11 mouse cellular contexts compared by ENCODE assay signal in genomic region chrX:142684674-142685073, GRCm38 (mm10). TPM values are rescaled to one million over a fixed set of nuclear protein-coding genes. Genes with fewer than 3 reads are reported as not detected.
DNase-seq lines count a peak whose midpoint lies in the region; ATAC-seq and TF ChIP-seq lines count a peak whose summit lies in the region.
"Had no signal": no experiment of that assay in that cellular context is flagged by ENCODE, and none has a peak within 500 bp of the region (broad histone marks: within the 10 kb centered on the region; RNA-seq: fewer than 3 reads in every experiment).

No protein-coding gene starts in this region.

- no peak overlapping the region for H3K9ac ChIP-seq in lung, embryonic 14.5 days
- H3K9ac ChIP-seq in hindbrain, embryonic 15.5 days: no peak overlapping the region
- no peak overlapping the region for H3K9ac ChIP-seq in liver, embryonic 16.5 days (ENCODE audit: low read depth, low read length)

- H3K9me3 ChIP-seq in heart, embryonic 10.5 days: no peaks in the 10 kb centered on the region
- H3K9me3 ChIP-seq in lung, embryonic 14.5 days (ENCODE audit: low read depth, low read length): no peaks in the 10 kb centered on the region
- no peaks in the 10 kb centered on the region for H3K9me3 ChIP-seq in hindbrain, embryonic 15.5 days
- H3K9me3 ChIP-seq in liver, embryonic 16.5 days (replicated peaks; ENCODE audit: control insufficient read depth, low read length): no peaks in the 10 kb centered on the region

- no peak for ATAC-seq in lung, embryonic 14.5 days (ENCODE audit: insufficient read depth)
- ATAC-seq in hindbrain, embryonic 15.5 days (ENCODE audit: low FRiP score, low read depth): no peak
- no peak for ATAC-seq in liver, embryonic 16.5 days (ENCODE audit: low read depth)

- no peak for DNase-seq in heart, embryonic 10.5 days (ENCODE audit: low spot score)
- DNase-seq in heart, adult 18-20 months: no peak
- DNase-seq in lung, embryonic 14.5 days: no peak
- no peak for DNase-seq in lung, postnatal 14 days
- DNase-seq in right cerebral cortex, postnatal 36 days (ENCODE audit: low spot score in 2 of 2): no peak
- no peak for DNase-seq in embryo, embryonic 11 days
- DNase-seq: cerebellum, postnatal 36 days; kidney, adult 11 months; right cerebral cortex, postnatal 4 days had no signal

- no peak overlapping the region for H3K27ac ChIP-seq in heart, embryonic 10.5 days
- no peak overlapping the region for H3K27ac ChIP-seq in lung, embryonic 14.5 days (ENCODE audit: low read depth)
- no peak overlapping the region for H3K27ac ChIP-seq in hindbrain, embryonic 15.5 days (replicated peaks)
- no peak overlapping the region for H3K27ac ChIP-seq in liver, embryonic 16.5 days (ENCODE audit: low read length)

- H3K4me1 ChIP-seq in heart, embryonic 10.5 days: peaks cover 13% of the 10 kb centered on the region; the same call in 1 of the 2 replicates
- no peaks in the 10 kb centered on the region; the same call in 1 of the 2 replicates for H3K4me1 ChIP-seq in lung, embryonic 14.5 days (ENCODE audit: insufficient read depth)
- H3K4me1 ChIP-seq in hindbrain, embryonic 15.5 days (replicated peaks): peaks cover 20% of the 10 kb centered on the region
- peaks cover 9% of the 10 kb centered on the region for H3K4me1 ChIP-seq in liver, embryonic 16.5 days (ENCODE audit: control insufficient read depth, low read depth, low read length)

- TF ChIP-seq CTCF in lung, embryonic 14.5 days (IDR thresholded peaks at IDR 0.05; ENCODE audit: low read depth): no peak

- H3K4me2 ChIP-seq in lung, embryonic 14.5 days: peak overlapping the region; percentile 77
- peak overlapping the region; percentile 68; the same call in 1 of the 2 replicates for H3K4me2 ChIP-seq in hindbrain, embryonic 15.5 days
- peak overlapping the region; percentile 76; the same call in 1 of the 2 replicates for H3K4me2 ChIP-seq in liver, embryonic 16.5 days (ENCODE audit: low read depth, low read length)

- no peaks in the 10 kb centered on the region; the same call in 1 of the 2 replicates for H3K36me3 ChIP-seq in heart, embryonic 10.5 days
- H3K36me3 ChIP-seq in lung, embryonic 14.5 days (ENCODE audit: insufficient read depth): no peaks in the 10 kb centered on the region
- H3K36me3 ChIP-seq in hindbrain, embryonic 15.5 days: no peaks in the 10 kb centered on the region
- H3K36me3 ChIP-seq in liver, embryonic 16.5 days (ENCODE audit: control insufficient read depth, insufficient read depth): no peaks in the 10 kb centered on the region

- WGBS in heart, embryonic 10.5 days: 49% methylated on average over 4 of the region's 4 CpGs
- WGBS in lung, embryonic 14.5 days: 31% methylated on average over 4 of the region's 4 CpGs
- 29% methylated on average over 4 of the region's 4 CpGs for WGBS in hindbrain, embryonic 15.5 days
- WGBS in liver, embryonic 16.5 days (ENCODE audit: insufficient replicate concordance): 35% methylated on average over 4 of the region's 4 CpGs

- peak overlapping the region; percentile 65 for H3K4me3 ChIP-seq in heart, embryonic 10.5 days
- H3K4me3 ChIP-seq in lung, embryonic 14.5 days (ENCODE audit: low read depth, low read length): peak overlapping the region; percentile 8; the same call in 1 of the 2 replicates
- H3K4me3 ChIP-seq in hindbrain, embryonic 15.5 days: no peak overlapping the region
- no peak overlapping the region for H3K4me3 ChIP-seq in liver, embryonic 16.5 days (ENCODE audit: low read depth, low read length)

- peaks cover 31% of the 10 kb centered on the region for H3K27me3 ChIP-seq in heart, embryonic 10.5 days (ENCODE audit: insufficient read depth, poor library complexity, severe bottlenecking)
- no peaks in the 10 kb centered on the region; the same call in 1 of the 2 replicates for H3K27me3 ChIP-seq in lung, embryonic 14.5 days (ENCODE audit: insufficient read depth, low read length)
- H3K27me3 ChIP-seq in hindbrain, embryonic 15.5 days: no peaks in the 10 kb centered on the region
- no peaks in the 10 kb centered on the region for H3K27me3 ChIP-seq in liver, embryonic 16.5 days (ENCODE audit: control insufficient read depth, insufficient read depth, low read depth, low read length)

RNA-seq across cellular contexts. Expression of gene Tmem164, which starts 3.5 kb away (rescaled TPM):
- 55.3 and 77.0 TPM in 2 replicates for polyA plus RNA-seq in heart, embryonic 10.5 days (2016; fragmentation: Nextera tagmentation; extraction: Ambion mirVana)
- 10 to 100 TPM; 21.0 to 23.8 TPM for total RNA-seq in heart, adult 18-20 months (2021)
- 36.8 and 42.0 TPM in 2 replicates for polyA plus RNA-seq in lung, embryonic 14.5 days (2014; fragmentation: Nextera tagmentation; extraction: Ambion mirVana)
- 24.9 and 25.1 TPM in 2 replicates for polyA plus RNA-seq in hindbrain, embryonic 15.5 days (2015; fragmentation: Nextera tagmentation; extraction: Ambion mirVana)
- 18.3 and 20.1 TPM in 2 replicates for polyA plus RNA-seq in liver, embryonic 16.5 days (2015; fragmentation: Nextera tagmentation; extraction: Ambion mirVana)

Comparison
In these comparisons a context has a peak if more than half of its experiments do, and no peak if none do; other contexts are left out.
1. H3K4me3 ChIP-seq: peak in heart, embryonic 10.5 days (single experiment) and lung, embryonic 14.5 days (single experiment); none in hindbrain, embryonic 15.5 days (single experiment) and liver, embryonic 16.5 days (single experiment).
2. Peak in every context shown above with its lines, with median percentiles within 50 percentile points of each other: H3K4me2 ChIP-seq.